In genomic region chr2:146010816-146011215, GRCm38 (mm10) we compare ENCODE assay signal across 17 mouse cellular contexts.
A peak's percentile ranks its signal among the peaks of the same experiment; 100 is the strongest.
DNase-seq lines count a peak whose midpoint lies in the region; ATAC-seq and TF ChIP-seq lines count a peak whose summit lies in the region.
"Had no signal": no experiment of that assay in that cellular context is flagged by ENCODE, and none has a peak within 500 bp of the region (broad histone marks: within the 10 kb centered on the region; RNA-seq: fewer than 3 reads in every experiment).

No protein-coding gene starts in this region.

- DNase-seq in liver, embryonic 13.5 days = no peak
- no peak for DNase-seq in liver
- DNase-seq in CH12.LX (ENCODE audit: extremely low read depth) = peak; percentile 65
- DNase-seq in adipocyte (ENCODE audit: low spot score) = peak; percentile 21
- DNase-seq in right cerebral cortex, adult 18-20 months = no peak
- DNase-seq in testis, postnatal 14 days (ENCODE audit: low spot score) = no peak
- DNase-seq: cerebellum, adult 11-12 months; gastrocnemius, adult 2 months; heart, postnatal 4 days; right cerebral cortex, postnatal 14 days; thymus, adult 2 months had no signal

- H3K9me3 ChIP-seq in liver, embryonic 13.5 days (replicated peaks) = no peaks in the 10 kb centered on the region
- H3K9me3 ChIP-seq in CH12.LX (replicated peaks; ENCODE audit: low read length) = no peaks in the 10 kb centered on the region
- H3K9me3 ChIP-seq: heart, embryonic 10.5 days; limb, embryonic 15.5 days; midbrain, embryonic 15.5 days had no signal

- 0 out of 2 replicates have a peak, but pooled peaks have one; percentile 39 for ATAC-seq in liver, embryonic 13.5 days (ENCODE audit: low read depth)
- ATAC-seq in monocyte, adult 5-6 weeks (replicated peaks; ENCODE audit: insufficient number of reproducible peaks, low FRiP score, low TSS enrichment, poor library complexity, severe bottlenecking) = 0 out of 2 replicates have a peak, but pooled peaks have one; percentile 35
- ATAC-seq: forebrain, embryonic 16.5 days; inflammation-experienced regulatory T-cells, adult 6 months; midbrain, embryonic 15.5 days had no signal

- in situ Hi-C loops in CH12.LX (cut with MboI; ENCODE audit: low pct_ligation_motif_present, low pct_unique_long_range_greater_than_20kb, low sequenced_read_pairs) = no loop called here

- no peak overlapping the region for H3K4me3 ChIP-seq in liver, embryonic 13.5 days (replicated peaks)
- no peak overlapping the region for H3K4me3 ChIP-seq in CH12.LX (replicated peaks in 1 of 3; ENCODE audit: low read depth in 2 of 3, low read length in 2 of 3, poor library complexity in 1 of 3)
- H3K4me3 ChIP-seq: gastrocnemius, adult 2 months; heart, embryonic 10.5 days; limb, embryonic 15.5 days; midbrain, embryonic 15.5 days had no signal

- TF ChIP-seq RAD21 in CH12.LX (IDR thresholded peaks at IDR 0.05; ENCODE audit: low read depth, low read length) = no peak

- 0 out of 2 replicates have a peak, but pooled peaks cover 8% of the 10 kb centered on the region for H3K4me1 ChIP-seq in liver, embryonic 13.5 days (replicated peaks)
- peaks cover 6 to 27% of the 10 kb centered on the region in 2 experiments for H3K4me1 ChIP-seq in CH12.LX (ENCODE audit: control insufficient read depth in 1 of 2, insufficient read depth in 2 of 2)
- H3K4me1 ChIP-seq: limb, embryonic 15.5 days had no signal

- H3K9ac ChIP-seq in liver, embryonic 13.5 days = no peak overlapping the region
- H3K9ac ChIP-seq in CH12.LX (ENCODE audit: insufficient read depth, low read depth) = no peak overlapping the region
- H3K9ac ChIP-seq: limb, embryonic 15.5 days; midbrain, embryonic 15.5 days had no signal

- dilution Hi-C loops in CH12.LX (cut with MboI; ENCODE audit: extremely low pct_ligation_motif_present, extremely low pct_unique_long_range_greater_than_20kb, low sequenced_read_pairs) = no loop called here

- no peaks in the 10 kb centered on the region for H3K36me3 ChIP-seq in liver, embryonic 13.5 days
- H3K36me3 ChIP-seq in CH12.LX (replicated peaks in 1 of 2; ENCODE audit: control insufficient read depth in 1 of 2, insufficient read depth in 1 of 2, low read length in 1 of 2) = no peaks in the 10 kb centered on the region
- H3K36me3 ChIP-seq: heart, embryonic 10.5 days; limb, embryonic 15.5 days; midbrain, embryonic 15.5 days had no signal

- no peak for TF ChIP-seq EP300 in CH12.LX (IDR thresholded peaks at IDR 0.05; ENCODE audit: low read length)

- no peak overlapping the region for H3K27ac ChIP-seq in liver, embryonic 13.5 days
- H3K27ac ChIP-seq in CH12.LX (ENCODE audit: insufficient read depth, low read depth) = no peak overlapping the region
- H3K27ac ChIP-seq: gastrocnemius, adult 2 months; heart, embryonic 10.5 days; limb, embryonic 15.5 days; midbrain, embryonic 15.5 days had no signal

- no peaks in the 10 kb centered on the region for H3K79me2 ChIP-seq in CH12.LX (replicated peaks; ENCODE audit: control insufficient read depth, extremely low read depth, insufficient read depth, poor library complexity, severe bottlenecking)

- no peak for TF ChIP-seq POLR2A in CH12.LX (IDR thresholded peaks at IDR 0.05; ENCODE audit: low read depth, low read length)

- TF ChIP-seq CTCF in CH12.LX (conservative IDR thresholded peaks at IDR 0.05 in 1 of 2, IDR thresholded peaks at IDR 0.05 in 1 of 2; ENCODE audit: low read depth in 2 of 2, low read length in 2 of 2) = no peak

- no peaks in the 10 kb centered on the region for H3K27me3 ChIP-seq in liver, embryonic 13.5 days
- no peaks in the 10 kb centered on the region for H3K27me3 ChIP-seq in CH12.LX (replicated peaks)
- H3K27me3 ChIP-seq: limb, embryonic 15.5 days; midbrain, embryonic 15.5 days had no signal

- WGBS in liver, embryonic 13.5 days (ENCODE audit: insufficient replicate concordance) = 8% methylated on average over 2 of the region's 2 CpGs

- H3K4me2 ChIP-seq in liver, embryonic 13.5 days = no peak overlapping the region
- H3K4me2 ChIP-seq in CH12.LX (ENCODE audit: insufficient read depth, low read depth, poor library complexity, severe bottlenecking) = no peak overlapping the region
- H3K4me2 ChIP-seq: limb, embryonic 15.5 days; midbrain, embryonic 15.5 days had no signal

TF ChIP-seq in CH12.LX, 34 proteins besides CTCF, POLR2A, EP300 and RAD21:
- TF ChIP-seq MEF2A (IDR thresholded peaks at IDR 0.05; ENCODE audit: borderline replicate concordance, low read depth, low read length) (no peak), MXI1 (IDR thresholded peaks at IDR 0.05; ENCODE audit: low read depth, low read length) (no peak), TBP (conservative IDR thresholded peaks at IDR 0.05; ENCODE audit: low read depth, low read length) (no peak), HCFC1 (IDR thresholded peaks at IDR 0.05; ENCODE audit: low read depth, low read length) (no peak), ZKSCAN1 (IDR thresholded peaks at IDR 0.05; ENCODE audit: borderline replicate concordance, low read depth, low read length) (no peak), UBTF (IDR thresholded peaks at IDR 0.05; ENCODE audit: low read depth, low read length) (no peak), KAT2A (IDR thresholded peaks at IDR 0.05; ENCODE audit: insufficient replicate concordance, low read length) (no peak), IRF4 (IDR thresholded peaks at IDR 0.05; ENCODE audit: low read depth, low read length) (no peak)

Comparison
In these comparisons a context has a peak if more than half of its experiments do, and no peak if none do; other contexts are left out.
1. DNase-seq: peak in CH12.LX (single experiment) and adipocyte (single experiment); none in liver, embryonic 13.5 days (single experiment), liver (single experiment), right cerebral cortex, adult 18-20 months (single experiment) and testis, postnatal 14 days (single experiment).